Mouse (Mus musculus) small intestine, adult 2 months (tissue): ENCODE results near the gene Glrx5. TPM values are rescaled to one million over a fixed set of nuclear protein-coding genes. Genes with fewer than 3 reads are reported as not detected.

Experiments used
- H3K27ac ChIP-seq: fragments of 200-500 bp; 2 replicates; pipeline ENCODE4 v1.5.1; 2012; ENCODE audit warnings: low read depth, low read length, control low read depth, inconsistent platforms; ENCODE audit not compliant: insufficient read depth
- H3K27me3 ChIP-seq: fragments of 200-500 bp; 2 replicates; pipeline ENCODE4 v1.6.1; 2012; ENCODE audit warnings: mild to moderate bottlenecking, moderate library complexity, low read length, inconsistent platforms; ENCODE audit not compliant: control insufficient read depth, insufficient read depth
- H3K36me3 ChIP-seq: fragments of 200-500 bp; 2 replicates; pipeline ENCODE4 v1.6.1; 2012; ENCODE audit warnings: mild to moderate bottlenecking, low read length, control low read depth, inconsistent platforms; ENCODE audit not compliant: control insufficient read depth, insufficient read depth
- H3K4me1 ChIP-seq: fragments of 200-500 bp; 2 replicates; pipeline ENCODE4 v1.6.1; 2012; ENCODE audit warnings: low read length, inconsistent platforms, mixed read lengths; ENCODE audit not compliant: control insufficient read depth, insufficient read depth, insufficient read length
- H3K4me3 ChIP-seq: fragments of 200-500 bp; 2 replicates; pipeline ENCODE4 v1.5.1; 2012; ENCODE audit warnings: low read depth, mild to moderate bottlenecking, control low read depth, inconsistent platforms, low read length, moderate library complexity
- CTCF ChIP-seq: fragments of 200-500 bp; IDR thresholded peaks from 2 replicates; pipeline ENCODE4 v1.5.1; 2012; ENCODE audit warnings: low read depth, mild to moderate bottlenecking, control low read depth, inconsistent platforms, low read length, moderate library complexity, mixed read lengths; ENCODE audit not compliant: insufficient replicate concordance, insufficient read length; ENCODE audit errors: extremely low read depth
- POLR2A ChIP-seq: fragments of 200-500 bp; IDR thresholded peaks from 2 replicates; pipeline ENCODE4 v1.6.1; 2012; ENCODE audit warnings: low read depth, mild to moderate bottlenecking, control low read depth, inconsistent platforms, low read length, moderate library complexity
- WGBS: fragments of 180-500 bp; shearing (Covaris S2); methylation state at CpG from one replicate; pipeline ENCODE4 v1.1.7; 2018; 5-methylcytosine and 5-hydroxymethylcytosine counted together
- polyA plus RNA-seq: library from polyadenylated mRNA; depleted of rRNA; stranded (reverse); fragments of >200 nt; gene quantifications from 2 replicates; pipeline ENCODE4 v1.2.3, GENCODE M21; 2012; rRNA removed

Gene Glrx5
- polyA plus RNA-seq, 1 experiment = 82.0 TPM

DNA sequence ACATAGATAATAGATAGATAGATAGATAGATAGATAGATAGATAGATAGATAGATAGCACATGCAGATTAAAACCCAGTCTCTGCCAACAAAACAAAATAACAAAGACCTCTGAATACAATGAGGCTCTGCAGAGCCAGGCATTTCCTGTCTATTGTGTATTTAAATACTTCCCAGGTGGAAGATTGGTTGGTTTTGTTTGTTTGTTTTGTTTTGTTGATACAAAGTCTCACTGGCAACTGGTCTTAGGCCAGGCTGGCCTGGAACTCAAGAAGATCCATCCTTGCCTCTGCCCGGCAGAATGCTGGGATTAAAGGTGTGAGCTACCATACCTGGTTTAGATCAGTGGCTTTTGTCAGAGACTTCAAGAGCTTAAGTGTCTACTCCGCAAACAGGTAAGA lies 44.7 kb downstream of the Glrx5 start:
- Histone ChIP-seq H3K27me3 (no peaks in the 10 kb centered on the region), H3K27ac (no peak overlapping the region), H3K4me3 (no peak overlapping the region), H3K4me1 (no peaks in the 10 kb centered on the region), H3K36me3 (no peaks in the 10 kb centered on the region)
- TF ChIP-seq CTCF (no peak), POLR2A (no peak)
- 88% methylated on average over 2 of the region's 2 CpGs for WGBS

DNA sequence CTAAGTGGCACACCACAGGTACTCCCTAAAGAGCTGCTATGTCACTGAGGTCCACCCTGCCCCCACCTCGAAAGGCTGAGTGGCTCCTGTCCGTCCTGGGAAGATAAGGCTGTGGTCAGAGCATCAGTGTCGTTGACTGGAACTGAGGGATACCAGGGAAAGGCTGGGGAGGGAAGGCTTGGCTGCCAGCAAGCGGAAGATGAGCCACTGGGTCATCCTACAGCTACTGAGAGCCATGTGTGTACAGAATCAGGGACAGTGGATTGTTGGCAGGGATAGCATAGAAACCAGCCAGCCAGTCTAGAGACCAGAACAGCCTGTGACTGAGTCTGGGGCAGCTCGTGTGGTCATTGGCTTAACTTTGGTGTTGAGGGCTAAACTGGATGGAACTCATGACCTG lies 51.7 kb downstream of the Glrx5 start:
- H3K27ac ChIP-seq = no peak overlapping the region
- H3K27me3 ChIP-seq = no peaks in the 10 kb centered on the region
- no peaks in the 10 kb centered on the region for H3K36me3 ChIP-seq
- TF ChIP-seq CTCF = no peak
- no peaks in the 10 kb centered on the region for H3K4me1 ChIP-seq
- WGBS = 48% methylated on average over 5 of the region's 5 CpGs
- no peak overlapping the region for H3K4me3 ChIP-seq

DNA sequence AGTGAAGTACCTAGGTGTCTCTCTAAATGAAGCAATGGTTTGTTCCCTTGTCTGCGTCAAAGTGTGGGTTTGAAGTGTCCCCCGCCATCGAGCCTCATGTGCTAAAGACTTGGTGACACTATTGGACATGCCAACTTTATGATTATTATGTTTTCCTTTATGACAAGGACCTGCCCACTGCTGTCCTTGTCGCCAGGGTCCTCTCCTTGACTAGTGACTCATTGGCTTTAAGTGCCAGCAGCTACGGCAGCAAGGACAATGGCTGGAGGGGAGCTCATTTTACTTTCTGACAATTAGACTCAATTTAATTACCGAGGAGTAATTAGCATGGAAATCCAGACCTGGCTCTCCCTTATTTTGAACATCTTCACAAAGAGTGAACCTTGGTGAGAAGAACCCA lies 52.3 kb downstream of the Glrx5 start:
- no peaks in the 10 kb centered on the region for H3K36me3 ChIP-seq
- H3K4me3 ChIP-seq = no peak overlapping the region
- 76% methylated on average over 6 of the region's 6 CpGs for WGBS
- TF ChIP-seq POLR2A (no peak), CTCF (no peak)
- no peak overlapping the region for H3K27ac ChIP-seq
- H3K27me3 ChIP-seq = no peaks in the 10 kb centered on the region
- no peaks in the 10 kb centered on the region for H3K4me1 ChIP-seq

DNA sequence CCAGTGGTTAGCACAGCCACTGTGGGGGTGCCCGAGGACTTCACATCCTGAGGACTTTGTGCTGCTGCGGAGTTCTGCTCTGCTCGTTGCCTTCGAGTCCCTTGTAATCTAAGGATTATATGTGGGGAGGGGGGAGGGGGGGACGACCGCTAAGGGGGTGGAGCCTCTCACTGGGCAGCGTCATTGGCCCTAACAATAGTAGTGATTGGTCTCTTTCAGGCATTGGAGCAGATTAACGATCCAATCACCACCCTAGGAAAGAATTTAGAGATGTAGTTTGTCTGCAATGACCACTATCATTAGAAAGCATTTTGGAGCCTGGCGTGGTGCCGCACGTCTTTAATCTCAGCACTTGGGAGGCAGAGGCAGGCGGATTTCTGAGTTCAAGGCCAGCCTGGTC lies 52.8 kb downstream of the Glrx5 start:
- Histone ChIP-seq H3K4me1 (no peaks in the 10 kb centered on the region), H3K27ac (no peak overlapping the region), H3K36me3 (no peaks in the 10 kb centered on the region), H3K4me3 (no peak overlapping the region), H3K27me3 (no peaks in the 10 kb centered on the region)
- TF ChIP-seq CTCF (no peak), POLR2A (no peak)
- 81% methylated on average over 12 of the region's 12 CpGs for WGBS

DNA sequence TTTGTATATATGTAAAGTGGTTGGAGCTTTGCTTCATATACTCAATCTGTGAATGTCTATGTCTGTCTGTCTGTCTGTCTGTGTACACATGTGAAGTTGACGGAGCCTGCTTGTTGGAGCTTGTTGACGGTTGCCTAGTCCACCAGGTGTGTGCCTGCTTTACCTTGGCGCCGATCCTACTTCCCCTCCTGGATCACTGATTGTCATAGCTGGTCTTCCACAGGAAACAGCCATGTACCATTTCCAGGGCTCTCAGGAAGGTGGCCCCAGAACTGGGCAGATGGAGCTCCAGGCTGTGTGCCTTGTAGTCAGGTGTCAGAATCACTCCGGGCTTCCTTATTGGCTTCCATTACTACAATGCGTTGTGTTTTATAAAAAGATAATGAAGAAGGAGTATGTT lies 54.3 kb downstream of the Glrx5 start:
- H3K36me3 ChIP-seq = no peaks in the 10 kb centered on the region
- WGBS = 84% methylated on average over 6 of the region's 6 CpGs
- no peaks in the 10 kb centered on the region for H3K4me1 ChIP-seq
- H3K4me3 ChIP-seq = no peak overlapping the region
- no peak overlapping the region for H3K27ac ChIP-seq
- no peak for TF ChIP-seq POLR2A
- TF ChIP-seq CTCF = no peak
- no peaks in the 10 kb centered on the region for H3K27me3 ChIP-seq

DNA sequence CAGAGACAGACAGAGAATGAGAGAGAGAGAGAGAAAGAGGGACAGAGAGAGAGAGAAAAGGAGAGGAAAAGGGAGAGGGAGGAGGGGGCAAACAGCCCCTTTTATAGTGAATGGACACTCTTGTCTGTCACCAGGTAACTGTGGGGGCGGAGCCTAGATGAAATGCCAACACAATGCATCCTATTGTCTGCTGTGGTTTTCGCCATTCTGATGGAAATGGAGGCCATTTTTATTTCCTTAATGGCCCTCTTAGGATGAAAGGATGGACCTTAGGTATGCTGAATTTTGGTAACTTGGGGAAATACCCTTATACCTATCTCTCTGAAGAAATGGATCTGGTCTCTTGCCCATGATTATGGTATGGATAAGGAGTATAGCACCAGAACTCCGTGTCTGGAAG lies 54.9 kb downstream of the Glrx5 start:
- Histone ChIP-seq H3K36me3 (no peaks in the 10 kb centered on the region), H3K27ac (no peak overlapping the region), H3K27me3 (no peaks in the 10 kb centered on the region), H3K4me1 (no peaks in the 10 kb centered on the region), H3K4me3 (no peak overlapping the region)
- TF ChIP-seq CTCF (no peak), POLR2A (no peak)
- 78% methylated on average over 3 of the region's 3 CpGs for WGBS

DNA sequence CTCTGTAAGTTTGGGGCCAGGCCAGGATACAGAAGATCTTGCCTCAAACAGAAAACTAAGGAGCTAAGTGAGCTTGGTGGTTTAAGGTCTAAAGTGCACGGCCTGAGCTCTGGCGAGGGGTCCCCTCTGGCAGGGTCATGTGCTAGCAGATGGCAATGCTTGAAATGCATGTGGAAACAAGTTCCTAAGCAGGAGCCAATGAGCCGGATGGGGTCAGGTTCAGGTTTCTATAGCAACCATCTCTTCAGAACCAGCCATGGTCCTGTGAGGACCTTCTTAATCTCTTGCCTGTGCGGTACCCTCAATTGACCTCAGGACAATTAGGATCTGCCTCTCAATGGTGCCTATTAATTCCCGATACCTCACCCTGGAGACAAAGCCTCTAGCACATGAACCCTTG lies 56.7 kb downstream of the Glrx5 start:
- TF ChIP-seq CTCF (no peak), POLR2A (no peak)
- no peak overlapping the region for H3K4me3 ChIP-seq
- H3K27me3 ChIP-seq = no peaks in the 10 kb centered on the region
- H3K27ac ChIP-seq = no peak overlapping the region
- 82% methylated on average over 5 of the region's 5 CpGs for WGBS
- H3K36me3 ChIP-seq = no peaks in the 10 kb centered on the region
- no peaks in the 10 kb centered on the region for H3K4me1 ChIP-seq

DNA sequence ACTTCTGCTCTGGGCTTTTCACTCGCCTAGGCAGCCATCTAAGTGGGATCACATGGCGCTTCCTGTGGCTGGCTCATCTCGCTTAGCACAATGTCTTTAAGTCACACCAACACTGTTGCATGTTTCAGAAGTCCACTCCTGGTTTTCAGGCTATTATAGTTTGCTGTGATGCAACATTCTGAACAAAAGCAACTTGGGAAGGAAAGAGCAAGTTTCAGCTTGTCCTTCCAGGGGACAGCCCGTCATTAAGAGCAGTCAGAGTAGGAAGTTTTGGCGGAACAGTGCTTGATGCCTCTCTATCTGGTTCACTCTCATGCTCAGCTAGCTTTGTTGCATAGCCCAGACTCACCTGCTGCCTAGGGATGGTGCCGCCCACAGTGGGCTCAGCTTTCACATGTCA lies 59.1 kb downstream of the Glrx5 start:
- Histone ChIP-seq H3K4me1 (no peaks in the 10 kb centered on the region), H3K4me3 (no peak overlapping the region), H3K27ac (no peak overlapping the region), H3K36me3 (no peaks in the 10 kb centered on the region), H3K27me3 (no peaks in the 10 kb centered on the region)
- 81% methylated on average over 6 of the region's 6 CpGs for WGBS
- no peak for TF ChIP-seq CTCF
- no peak for TF ChIP-seq POLR2A

Other genes starting within 250 kb of the Glrx5 start
- 3.0 and 3.4 TPM in 2 replicates for gene Clmn, start 167.6 kb upstream of the Glrx5 start, polyA plus RNA-seq
- 0.88 and 1.3 TPM in 2 replicates for gene Syne3, start 22.9 kb upstream of the Glrx5 start, polyA plus RNA-seq
- not detected in 2 replicates for gene Tcl1b2, start 113.3 kb downstream of the Glrx5 start, polyA plus RNA-seq
- gene Tcl1b1, start 127.0 kb downstream of the Glrx5 start, polyA plus RNA-seq = not detected in 2 replicates
- not detected in 2 replicates for gene Tcl1b5, start 143.7 kb downstream of the Glrx5 start, polyA plus RNA-seq
- gene Tcl1b3, start 158.4 kb downstream of the Glrx5 start, polyA plus RNA-seq = not detected in 2 replicates
- not detected in 2 replicates for gene Tcl1b4, start 169.3 kb downstream of the Glrx5 start, polyA plus RNA-seq
- not detected in 2 replicates for gene Tcl1, start 190.1 kb downstream of the Glrx5 start, polyA plus RNA-seq